Mouse (Mus musculus): ENCODE data around the gene Fam92a. TPM values are rescaled to one million over a fixed set of nuclear protein-coding genes. Genes with fewer than 3 reads are reported as not detected.
"Not testable (repeated sequence)": the region's sequence is repeated elsewhere in the genome, so short reads cannot be mapped to it uniquely, and the experiment has no call there.

Fam92a gene
- polyA plus RNA-seq (2015; fragmentation: Nextera tagmentation; extraction: Ambion mirVana): 93.3 and 95.0 TPM in 2 replicates

GRCm38 (mm10) chr4:12171318-12172091, at the start of gene Fam92a:
Fam92a (minus strand) TSS chr4:12172015.
- Histone ChIP-seq H3K4me3 (replicated peaks) (peak within 1 kb of the TSS; percentile 80), H3K4me2 (replicated peaks) (peak within 1 kb of the TSS; percentile 59), H3K36me3 (peaks cover 12% of the 10 kb centered on the region), H3K27ac (replicated peaks) (peak within 1 kb of the TSS; percentile 90), H3K27me3 (no peaks in the 10 kb centered on the region), H3K4me1 (peaks cover 7% of the 10 kb centered on the region), H3K9me3 (replicated peaks) (no peaks in the 10 kb centered on the region), H3K9ac (peak within 1 kb of the TSS; percentile 63)
- peak; percentile 88 for ATAC-seq (ENCODE audit: insufficient number of reproducible peaks, low FRiP score, low TSS enrichment, low read depth)
- WGBS: under 1% methylated on average over 74 of the region's 74 CpGs

DNA sequence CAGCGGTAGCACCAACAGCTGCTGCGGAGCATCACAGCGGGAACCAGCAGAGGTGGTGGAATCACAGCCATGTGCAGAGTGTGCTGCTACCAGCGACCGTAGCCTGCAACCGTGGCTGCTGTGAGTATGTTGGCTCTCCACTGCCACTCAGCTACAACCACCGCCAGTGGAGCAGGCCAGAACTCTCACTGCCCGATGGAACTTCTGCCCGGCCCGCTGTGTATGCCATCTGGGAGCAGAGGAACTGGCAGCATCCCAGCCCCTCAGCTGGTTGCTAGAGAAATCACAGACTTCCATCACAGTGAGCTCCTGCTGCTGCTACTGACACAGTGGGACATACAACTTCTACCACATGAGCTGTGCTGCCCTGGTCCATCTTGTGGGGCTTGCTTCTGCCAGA, 7.2 kb upstream of the Fam92a start:
- Histone ChIP-seq H3K4me2 (replicated peaks) (no peak overlapping the region), H3K4me1 (no peaks in the 10 kb centered on the region), H3K9me3 (replicated peaks) (no peaks in the 10 kb centered on the region), H3K4me3 (replicated peaks) (no peak overlapping the region), H3K27me3 (no peaks in the 10 kb centered on the region), H3K9ac (no peak overlapping the region), H3K36me3 (no peaks in the 10 kb centered on the region), H3K27ac (replicated peaks) (no peak overlapping the region)
- 78% methylated on average over 10 of the region's 10 CpGs for WGBS
- ATAC-seq (ENCODE audit: insufficient number of reproducible peaks, low FRiP score, low TSS enrichment, low read depth): no peak

DNA sequence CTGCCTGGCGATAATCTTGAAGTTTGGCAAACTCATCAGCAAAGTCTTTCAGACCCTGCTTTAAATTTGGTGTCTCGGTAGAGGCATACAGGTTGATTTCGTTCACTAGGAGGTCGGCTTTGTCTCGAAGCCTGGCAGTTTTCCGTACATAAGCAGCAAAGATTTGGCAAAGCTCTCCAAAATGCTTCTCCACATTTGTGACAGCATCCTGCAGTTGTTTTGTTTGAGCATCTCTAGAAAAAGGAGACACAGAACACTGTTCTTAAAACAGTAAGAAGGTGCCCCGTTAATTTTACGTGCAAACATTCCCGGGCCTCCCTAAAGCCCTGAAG, 863 bp downstream of the Fam92a start:
- WGBS: 11% methylated on average over 9 of the region's 9 CpGs
- no peaks in the 10 kb centered on the region for H3K9me3 ChIP-seq (replicated peaks)
- peak overlapping the region; percentile 59 for H3K4me2 ChIP-seq (replicated peaks)
- ATAC-seq (ENCODE audit: insufficient number of reproducible peaks, low FRiP score, low TSS enrichment, low read depth): no peak
- H3K4me3 ChIP-seq (replicated peaks): peak overlapping the region; percentile 80
- H3K36me3 ChIP-seq: peaks cover 17% of the 10 kb centered on the region
- H3K27me3 ChIP-seq: no peaks in the 10 kb centered on the region
- H3K27ac ChIP-seq (replicated peaks): peak overlapping the region; percentile 90
- peaks cover 7% of the 10 kb centered on the region for H3K4me1 ChIP-seq
- peak overlapping the region; percentile 63 for H3K9ac ChIP-seq

DNA sequence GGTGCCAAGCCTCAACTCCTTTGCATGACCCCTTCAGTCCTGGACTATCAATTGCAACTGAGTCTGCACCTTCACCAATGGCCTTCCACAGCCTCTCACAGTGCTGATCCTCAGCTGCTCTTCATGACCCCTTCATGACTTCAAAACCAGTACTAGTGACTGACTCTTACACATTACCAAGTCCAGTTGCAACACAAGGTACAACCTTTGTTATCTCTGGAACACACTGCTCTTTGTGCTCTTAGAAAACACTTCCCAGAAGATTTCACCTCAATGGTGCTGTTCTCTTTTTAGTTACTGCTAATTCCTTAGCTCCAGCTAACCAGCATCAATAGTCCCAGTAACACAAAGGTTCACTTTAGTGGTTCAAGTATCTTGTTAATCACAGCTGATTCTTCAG, 24.2 kb downstream of the Fam92a start:
- no peak overlapping the region for H3K9ac ChIP-seq
- peaks cover 3% of the 10 kb centered on the region; the same call in 1 of the 2 replicates for H3K9me3 ChIP-seq (replicated peaks)
- H3K27me3 ChIP-seq: no peaks in the 10 kb centered on the region
- ATAC-seq (ENCODE audit: insufficient number of reproducible peaks, low FRiP score, low TSS enrichment, low read depth): no peak
- no peak overlapping the region for H3K4me3 ChIP-seq (replicated peaks)
- no peaks in the 10 kb centered on the region for H3K4me1 ChIP-seq
- no peak overlapping the region for H3K4me2 ChIP-seq (replicated peaks)
- H3K27ac ChIP-seq (replicated peaks): no peak overlapping the region
- H3K36me3 ChIP-seq: peaks cover 26% of the 10 kb centered on the region

GRCm38 (mm10) chr4:12141516-12141915, 30.3 kb downstream of the Fam92a start:
- H3K27me3 ChIP-seq; H3K4me2 ChIP-seq (replicated peaks); H3K9ac ChIP-seq; H3K4me3 ChIP-seq (replicated peaks); H3K4me1 ChIP-seq; ATAC-seq (ENCODE audit: insufficient number of reproducible peaks, low FRiP score, low TSS enrichment, low read depth); H3K9me3 ChIP-seq (replicated peaks); H3K36me3 ChIP-seq; H3K27ac ChIP-seq (replicated peaks): not testable (repeated sequence)
- 92% methylated on average over 7 of the region's 7 CpGs for WGBS

DNA sequence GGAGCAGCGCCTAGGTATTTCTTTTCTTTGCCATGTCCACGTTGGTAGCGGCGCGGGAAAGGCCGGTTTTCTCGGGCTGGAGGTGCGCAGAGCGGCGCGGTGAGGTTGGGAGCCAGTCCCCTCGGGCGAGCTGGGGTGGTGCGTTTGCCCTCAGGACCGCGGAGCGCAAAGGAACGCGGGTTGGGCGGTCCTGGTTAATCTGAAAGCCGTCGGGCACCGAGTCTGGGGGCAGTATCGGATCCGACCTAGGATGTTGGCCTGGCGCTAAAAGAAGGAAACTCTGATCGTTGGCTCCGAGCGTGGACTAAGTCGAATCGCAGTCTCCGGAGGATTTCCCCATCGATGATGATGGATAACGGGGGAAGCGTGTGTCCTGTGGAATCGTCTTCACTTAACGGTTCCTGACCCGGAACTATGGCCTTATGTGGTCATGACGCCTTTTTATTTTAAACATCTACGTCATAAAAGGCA, 31.2 kb downstream of the Fam92a start:
- not testable (repeated sequence) for H3K27ac ChIP-seq (replicated peaks); H3K4me1 ChIP-seq; H3K9me3 ChIP-seq (replicated peaks); H3K27me3 ChIP-seq; H3K36me3 ChIP-seq
- H3K4me3 ChIP-seq (replicated peaks): peak overlapping the region; percentile 46
- 11% methylated on average over 20 of the region's 40 CpGs for WGBS
- ATAC-seq (ENCODE audit: insufficient number of reproducible peaks, low FRiP score, low TSS enrichment, low read depth): peak; percentile 70
- 0 out of 2 replicates have a peak overlapping the region, but pooled peaks have one; percentile 18 for H3K9ac ChIP-seq
- H3K4me2 ChIP-seq (replicated peaks): peak overlapping the region; percentile 46

DNA sequence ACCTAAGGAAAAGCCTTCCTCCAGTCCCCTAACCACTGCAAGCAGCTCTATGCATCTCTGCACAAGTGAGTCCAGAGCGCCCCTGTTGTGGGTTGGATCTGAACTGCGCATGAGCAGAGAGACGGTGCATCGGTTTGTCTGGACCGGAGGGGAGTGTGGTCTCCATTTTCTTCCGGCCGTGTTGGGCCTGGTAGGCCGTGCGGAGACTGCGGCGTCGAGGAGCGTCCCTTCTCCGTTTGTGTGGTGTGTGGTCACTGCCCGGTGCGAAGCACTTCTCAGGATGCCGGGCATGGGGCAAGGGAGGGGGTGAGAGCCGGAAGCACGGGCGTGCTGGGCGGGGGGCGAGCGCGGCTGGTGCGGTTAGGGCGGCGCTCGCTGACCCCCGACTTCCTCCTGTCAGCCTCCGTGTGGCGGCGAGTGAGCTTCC, 31.7 kb downstream of the Fam92a start, which contains the start of gene Rbm12b1:
Rbm12b1 (plus strand) TSS at position 124 of the 427 bp plus-strand sequence.
- H3K27me3 ChIP-seq; H3K36me3 ChIP-seq; H3K4me1 ChIP-seq; H3K9me3 ChIP-seq (replicated peaks): not testable (repeated sequence)
- Histone ChIP-seq H3K27ac (replicated peaks) (peak within 1 kb of the TSS; percentile 60; the same call in 1 of the 2 replicates), H3K9ac (0 out of 2 replicates have a peak within 1 kb of the TSS, but pooled peaks have one; percentile 18), H3K4me2 (replicated peaks) (peak within 1 kb of the TSS; percentile 46), H3K4me3 (replicated peaks) (peak within 1 kb of the TSS; percentile 46)
- peak; percentile 96 for ATAC-seq (ENCODE audit: insufficient number of reproducible peaks, low FRiP score, low TSS enrichment, low read depth)
- WGBS: 4% methylated on average over 17 of the region's 32 CpGs

Other genes with a start within 250 kb of the Fam92a start
- 0.28 and 0.29 TPM in 2 replicates for gene Gm10604, start 190.8 kb downstream of the Fam92a start, polyA plus RNA-seq (2015; fragmentation: Nextera tagmentation; extraction: Ambion mirVana)
- gene Rbm12b2, start 82.6 kb downstream of the Fam92a start, polyA plus RNA-seq (2015; fragmentation: Nextera tagmentation; extraction: Ambion mirVana): 11.1 and 11.8 TPM in 2 replicates
- 5.8 and 7.5 TPM in 2 replicates for gene Rbm12b1, start 31.8 kb downstream of the Fam92a start, polyA plus RNA-seq (2015; fragmentation: Nextera tagmentation; extraction: Ambion mirVana)

Measured in embryonic facial prominence, embryonic 15.5 days (tissue).